Mouse (Mus musculus) embryo, embryonic 11 days (tissue): Measurements from ENCODE around the gene Nr0b2.
A peak's percentile ranks its signal among the peaks of the same experiment; 100 is the strongest.
"Not testable (repeated sequence)": the region's sequence is repeated elsewhere in the genome, so short reads cannot be mapped to it uniquely, and the experiment has no call there.

ENCODE experiments used
- DNase-seq: peaks from one replicate; pipeline ENCODE4 v3.0.0-alpha.2; 2015

The Nr0b2 gene

GRCm38 (mm10) chr4:133552768-133553447, at the start of gene Nr0b2:
Gene Nr0b2, plus strand, starts transcription at chr4:133553376.
- no peak for DNase-seq

GRCm38 (mm10) chr4:133504300-133504699, 48.9 kb upstream of the Nr0b2 start:
- DNase-seq, result no peak

GRCm38 (mm10) chr4:133504755-133505485, 48.3 kb upstream of the Nr0b2 start:
- no peak for DNase-seq

GRCm38 (mm10) chr4:133506573-133506972, 46.6 kb upstream of the Nr0b2 start:
- DNase-seq, result no peak

GRCm38 (mm10) chr4:133508990-133509389, 44.2 kb upstream of the Nr0b2 start:
- DNase-seq, result no peak

GRCm38 (mm10) chr4:133511050-133511449, 42.1 kb upstream of the Nr0b2 start:
- no peak for DNase-seq

GRCm38 (mm10) chr4:133512511-133512910, 40.7 kb upstream of the Nr0b2 start:
- DNase-seq, result not testable (repeated sequence)

GRCm38 (mm10) chr4:133512972-133513371, 40.2 kb upstream of the Nr0b2 start:
- peak; percentile 80 for DNase-seq

- DNase-seq, result peak; percentile 24
Observed at GRCm38 (mm10) chr4:133518601-133519368, 34.4 kb upstream of the Nr0b2 start, which contains the start of gene Kdf1. Gene Kdf1, plus strand, starts transcription at chr4:133518963.

GRCm38 (mm10) chr4:133519369-133519665, 33.9 kb upstream of the Nr0b2 start:
- DNase-seq, result peak; percentile 15

GRCm38 (mm10) chr4:133521502-133521901, 31.7 kb upstream of the Nr0b2 start:
- DNase-seq, result no peak

GRCm38 (mm10) chr4:133527788-133528187, 25.4 kb upstream of the Nr0b2 start:
- no peak for DNase-seq

- no peak for DNase-seq
Observed at GRCm38 (mm10) chr4:133532777-133533176, 20.4 kb upstream of the Nr0b2 start.

GRCm38 (mm10) chr4:133536081-133536480, 17.1 kb upstream of the Nr0b2 start:
- no peak for DNase-seq

- DNase-seq, result no peak
Observed at GRCm38 (mm10) chr4:133536652-133537051, 16.5 kb upstream of the Nr0b2 start.

- peak; percentile 98 for DNase-seq
Observed at GRCm38 (mm10) chr4:133545272-133546231, 7.6 kb upstream of the Nr0b2 start, which contains the start of gene Nudc. Gene Nudc, minus strand, starts transcription at chr4:133545996.

GRCm38 (mm10) chr4:133552029-133552428, 1.1 kb upstream of the Nr0b2 start:
- DNase-seq, result no peak

- no peak for DNase-seq
Observed at GRCm38 (mm10) chr4:133553448-133554330, 513 bp downstream of the Nr0b2 start.

- peak; percentile 20 for DNase-seq
Observed at GRCm38 (mm10) chr4:133557041-133557717, 4.0 kb downstream of the Nr0b2 start.

GRCm38 (mm10) chr4:133559846-133560245, 6.7 kb downstream of the Nr0b2 start:
- no peak for DNase-seq

GRCm38 (mm10) chr4:133561622-133562021, 8.4 kb downstream of the Nr0b2 start:
- DNase-seq, result no peak
